Mouse (Mus musculus): ENCODE measurements around the gene Rftn2.
"Not testable (repeated sequence)": the region's sequence is repeated elsewhere in the genome, so short reads cannot be mapped to it uniquely, and the experiment has no call there.

The Rftn2 gene

GRCm38 (mm10) chr1:55124136-55124535, 102.4 kb downstream of the Rftn2 start:
- not testable (repeated sequence) for DNase-seq (ENCODE audit: low spot score in 2 of 2)

DNA sequence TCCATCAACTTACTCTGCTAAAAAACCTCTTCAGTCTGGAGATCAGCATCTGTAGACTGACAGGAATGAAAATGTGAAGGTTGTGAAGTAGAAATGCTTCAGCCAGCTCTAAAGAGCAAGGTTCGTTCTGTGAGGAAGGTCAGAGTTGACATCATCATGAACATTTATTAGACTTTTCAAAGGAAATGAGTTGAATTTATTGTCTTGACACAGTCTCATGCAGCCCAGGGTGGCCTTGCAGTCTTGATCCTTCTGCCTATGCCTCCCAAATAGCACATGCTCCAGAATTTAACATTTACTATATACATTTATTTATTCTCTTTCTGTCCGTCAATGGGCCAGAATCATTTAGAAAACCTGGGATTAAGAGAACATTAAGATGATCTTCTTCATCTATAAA, 103.0 kb downstream of the Rftn2 start:
- DNase-seq (ENCODE audit: low spot score in 2 of 2) = no peak

GRCm38 (mm10) chr1:55123046-55123445, 103.5 kb downstream of the Rftn2 start:
- DNase-seq (ENCODE audit: low spot score in 2 of 2) = no peak
